Mouse (Mus musculus) myocyte (in vitro differentiated cells): Measurements from ENCODE around the gene Gm17079.

ENCODE experiments used
- MAX ChIP-seq: IDR thresholded peaks from one replicate; pipeline ENCODE4 v1.6.1; 2011; ENCODE audit warnings: low read depth, mild to moderate bottlenecking, control low read depth
- POLR2A ChIP-seq: IDR thresholded peaks from one replicate; pipeline ENCODE4 v1.6.1; 2011; ENCODE audit warnings: low read depth, mild to moderate bottlenecking, control low read depth, moderate library complexity; ENCODE audit not compliant: insufficient read length

DNA sequence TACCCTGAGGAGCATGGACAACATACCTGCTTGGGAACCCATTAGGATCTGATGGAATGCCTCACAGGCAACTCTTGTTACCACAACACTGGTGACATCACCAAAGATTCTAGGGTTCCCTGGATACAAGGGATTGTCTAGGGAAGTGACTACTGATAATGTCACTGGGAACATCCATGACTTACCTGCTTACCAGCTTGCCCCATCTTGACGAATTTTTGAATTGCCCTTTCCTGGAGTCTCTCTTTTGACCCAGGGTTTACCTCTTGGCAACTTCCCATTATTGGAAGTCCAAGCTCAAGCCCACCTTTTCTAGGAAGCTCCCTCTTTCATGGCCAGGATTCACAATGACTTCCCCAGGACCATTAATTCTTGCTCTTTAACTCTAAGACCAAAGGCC lies 21.8 kb upstream of the Gm17079 start, which contains the start of gene Gm5800:
- no peak for TF ChIP-seq MAX
- TF ChIP-seq POLR2A: no peak
